Mouse (Mus musculus): ENCODE data around the gene Adck1. TPM values are rescaled to one million over a fixed set of nuclear protein-coding genes. Genes with fewer than 3 reads are reported as not detected.
"Not testable (repeated sequence)": the region's sequence is repeated elsewhere in the genome, so short reads cannot be mapped to it uniquely, and the experiment has no call there.

Adck1 gene
- polyA plus RNA-seq, 1 experiment = 14.0 TPM

- Histone ChIP-seq H3K4me1 (ENCODE audit: control insufficient read depth, insufficient read depth, insufficient read length, low read length) (no peaks in the 10 kb centered on the region), H3K4me3 (ENCODE audit: low read depth, low read length) (no peak overlapping the region), H3K27me3 (ENCODE audit: control insufficient read depth, insufficient read depth, low read length) (no peaks in the 10 kb centered on the region), H3K36me3 (ENCODE audit: control insufficient read depth, insufficient read depth, low read length) (peaks cover 8% of the 10 kb centered on the region; the same call in 1 of the 2 replicates), H3K27ac (ENCODE audit: insufficient read depth, low read depth, low read length) (no peak overlapping the region)
- 87% methylated on average over 10 of the region's 10 CpGs for WGBS
- TF ChIP-seq POLR2A (IDR thresholded peaks at IDR 0.05; ENCODE audit: low read depth, low read length) (no peak), CTCF (IDR thresholded peaks at IDR 0.05; ENCODE audit: extremely low read depth, insufficient read length, insufficient replicate concordance, low read depth, low read length) (no peak)
Observed at GRCm38 (mm10) chr12:88463588-88464290, 103.4 kb downstream of the Adck1 start.

GRCm38 (mm10) chr12:88466801-88467200 is 106.4 kb downstream of the Adck1 start:
- Histone ChIP-seq H3K4me1 (ENCODE audit: control insufficient read depth, insufficient read depth, insufficient read length, low read length) (no peaks in the 10 kb centered on the region), H3K4me3 (ENCODE audit: low read depth, low read length) (no peak overlapping the region), H3K27me3 (ENCODE audit: control insufficient read depth, insufficient read depth, low read length) (no peaks in the 10 kb centered on the region), H3K27ac (ENCODE audit: insufficient read depth, low read depth, low read length) (no peak overlapping the region), H3K36me3 (ENCODE audit: control insufficient read depth, insufficient read depth, low read length) (no peaks in the 10 kb centered on the region)
- TF ChIP-seq CTCF (IDR thresholded peaks at IDR 0.05; ENCODE audit: extremely low read depth, insufficient read length, insufficient replicate concordance, low read depth, low read length) = no peak
- 76% methylated on average over 6 of the region's 6 CpGs for WGBS

GRCm38 (mm10) chr12:88467257-88467656 is 106.9 kb downstream of the Adck1 start:
- no peaks in the 10 kb centered on the region for H3K27me3 ChIP-seq (ENCODE audit: control insufficient read depth, insufficient read depth, low read length)
- TF ChIP-seq CTCF (IDR thresholded peaks at IDR 0.05; ENCODE audit: extremely low read depth, insufficient read length, insufficient replicate concordance, low read depth, low read length) (no peak), POLR2A (IDR thresholded peaks at IDR 0.05; ENCODE audit: low read depth, low read length) (no peak)
- WGBS = 20% methylated on average over 3 of the region's 3 CpGs
- H3K27ac ChIP-seq (ENCODE audit: insufficient read depth, low read depth, low read length) = no peak overlapping the region
- H3K4me3 ChIP-seq (ENCODE audit: low read depth, low read length) = no peak overlapping the region
- H3K36me3 ChIP-seq (ENCODE audit: control insufficient read depth, insufficient read depth, low read length) = no peaks in the 10 kb centered on the region
- H3K4me1 ChIP-seq (ENCODE audit: control insufficient read depth, insufficient read depth, insufficient read length, low read length) = no peaks in the 10 kb centered on the region

- H3K27ac ChIP-seq (ENCODE audit: insufficient read depth, low read depth, low read length) = no peak overlapping the region
- TF ChIP-seq CTCF (IDR thresholded peaks at IDR 0.05; ENCODE audit: extremely low read depth, insufficient read length, insufficient replicate concordance, low read depth, low read length) = no peak
- no peak for TF ChIP-seq POLR2A (IDR thresholded peaks at IDR 0.05; ENCODE audit: low read depth, low read length)
- H3K4me3 ChIP-seq (ENCODE audit: low read depth, low read length) = no peak overlapping the region
- H3K36me3 ChIP-seq (ENCODE audit: control insufficient read depth, insufficient read depth, low read length) = no peaks in the 10 kb centered on the region
- 60% methylated on average over 5 of the region's 5 CpGs for WGBS
- H3K4me1 ChIP-seq (ENCODE audit: control insufficient read depth, insufficient read depth, insufficient read length, low read length) = no peaks in the 10 kb centered on the region
- H3K27me3 ChIP-seq (ENCODE audit: control insufficient read depth, insufficient read depth, low read length) = no peaks in the 10 kb centered on the region; the same call in 1 of the 2 replicates
Observed at GRCm38 (mm10) chr12:88467935-88468465, 107.6 kb downstream of the Adck1 start.

- no peak overlapping the region for H3K27ac ChIP-seq (ENCODE audit: insufficient read depth, low read depth, low read length)
- WGBS = 81% methylated on average over 6 of the region's 6 CpGs
- H3K4me3 ChIP-seq (ENCODE audit: low read depth, low read length) = no peak overlapping the region
- H3K4me1 ChIP-seq (ENCODE audit: control insufficient read depth, insufficient read depth, insufficient read length, low read length) = no peaks in the 10 kb centered on the region
- H3K27me3 ChIP-seq (ENCODE audit: control insufficient read depth, insufficient read depth, low read length) = no peaks in the 10 kb centered on the region; the same call in 1 of the 2 replicates
- TF ChIP-seq POLR2A (IDR thresholded peaks at IDR 0.05; ENCODE audit: low read depth, low read length) (no peak), CTCF (IDR thresholded peaks at IDR 0.05; ENCODE audit: extremely low read depth, insufficient read length, insufficient replicate concordance, low read depth, low read length) (no peak)
- no peaks in the 10 kb centered on the region for H3K36me3 ChIP-seq (ENCODE audit: control insufficient read depth, insufficient read depth, low read length)
Observed at GRCm38 (mm10) chr12:88468691-88469090, 108.3 kb downstream of the Adck1 start.

GRCm38 (mm10) chr12:88471884-88472283 is 111.5 kb downstream of the Adck1 start:
- peak overlapping the region; percentile 21; the same call in 1 of the 2 replicates for H3K4me3 ChIP-seq (ENCODE audit: low read depth, low read length)
- H3K4me1 ChIP-seq (ENCODE audit: control insufficient read depth, insufficient read depth, insufficient read length, low read length); H3K27ac ChIP-seq (ENCODE audit: insufficient read depth, low read depth, low read length); H3K27me3 ChIP-seq (ENCODE audit: control insufficient read depth, insufficient read depth, low read length); H3K36me3 ChIP-seq (ENCODE audit: control insufficient read depth, insufficient read depth, low read length): not testable (repeated sequence)
- WGBS = 53% methylated on average over 10 of the region's 10 CpGs

- H3K36me3 ChIP-seq (ENCODE audit: control insufficient read depth, insufficient read depth, low read length) = no peaks in the 10 kb centered on the region
- TF ChIP-seq POLR2A (IDR thresholded peaks at IDR 0.05; ENCODE audit: low read depth, low read length) = no peak
- no peak for TF ChIP-seq CTCF (IDR thresholded peaks at IDR 0.05; ENCODE audit: extremely low read depth, insufficient read length, insufficient replicate concordance, low read depth, low read length)
- H3K4me3 ChIP-seq (ENCODE audit: low read depth, low read length) = no peak overlapping the region
- no peaks in the 10 kb centered on the region for H3K4me1 ChIP-seq (ENCODE audit: control insufficient read depth, insufficient read depth, insufficient read length, low read length)
- H3K27me3 ChIP-seq (ENCODE audit: control insufficient read depth, insufficient read depth, low read length) = no peaks in the 10 kb centered on the region; the same call in 1 of the 2 replicates
- no peak overlapping the region for H3K27ac ChIP-seq (ENCODE audit: insufficient read depth, low read depth, low read length)
- WGBS = 61% methylated on average over 3 of the region's 3 CpGs
Observed at GRCm38 (mm10) chr12:88472832-88473231, 112.5 kb downstream of the Adck1 start.

Data from small intestine, adult 2 months (tissue).